Mouse (Mus musculus) spleen, postnatal 4 days (tissue): ENCODE data around the gene Crhr1.

Source experiments
- DNase-seq, 2 experiments: peaks; one replicate each; pipeline ENCODE4 v3.0.0; 2022; ENCODE audit warnings: low spot score in 2 of 2

Crhr1 gene

GRCm38 (mm10) chr11:104138976-104139375 is 6.3 kb downstream of the Crhr1 start:
- no peak for DNase-seq

GRCm38 (mm10) chr11:104144930-104145329 is 12.3 kb downstream of the Crhr1 start:
- no peak for DNase-seq

DNA sequence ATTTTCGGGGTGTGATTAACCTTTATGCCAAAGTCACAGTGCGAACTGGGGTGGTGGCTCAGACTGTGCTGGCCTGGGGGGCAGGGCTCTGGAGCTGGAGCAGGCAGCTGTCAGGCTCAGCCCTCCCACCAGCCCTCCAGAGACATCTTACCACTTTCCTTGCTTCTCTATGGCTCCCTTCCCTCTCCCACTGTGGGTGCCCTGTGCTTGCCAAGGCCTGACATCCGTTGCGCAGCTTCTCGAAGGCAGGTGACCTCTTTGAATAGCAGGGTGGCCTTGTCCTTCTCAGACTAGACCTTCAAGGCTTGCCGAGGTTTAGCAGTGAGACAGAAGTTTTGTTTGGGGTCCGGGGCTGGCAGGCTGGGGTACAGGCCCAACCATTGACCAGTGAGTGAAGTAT is 16.1 kb downstream of the Crhr1 start:
- DNase-seq: no peak

GRCm38 (mm10) chr11:104150911-104151310 is 18.3 kb downstream of the Crhr1 start:
- DNase-seq: no peak

- DNase-seq: no peak
Measured at GRCm38 (mm10) chr11:104154332-104154731, 21.7 kb downstream of the Crhr1 start.

DNA sequence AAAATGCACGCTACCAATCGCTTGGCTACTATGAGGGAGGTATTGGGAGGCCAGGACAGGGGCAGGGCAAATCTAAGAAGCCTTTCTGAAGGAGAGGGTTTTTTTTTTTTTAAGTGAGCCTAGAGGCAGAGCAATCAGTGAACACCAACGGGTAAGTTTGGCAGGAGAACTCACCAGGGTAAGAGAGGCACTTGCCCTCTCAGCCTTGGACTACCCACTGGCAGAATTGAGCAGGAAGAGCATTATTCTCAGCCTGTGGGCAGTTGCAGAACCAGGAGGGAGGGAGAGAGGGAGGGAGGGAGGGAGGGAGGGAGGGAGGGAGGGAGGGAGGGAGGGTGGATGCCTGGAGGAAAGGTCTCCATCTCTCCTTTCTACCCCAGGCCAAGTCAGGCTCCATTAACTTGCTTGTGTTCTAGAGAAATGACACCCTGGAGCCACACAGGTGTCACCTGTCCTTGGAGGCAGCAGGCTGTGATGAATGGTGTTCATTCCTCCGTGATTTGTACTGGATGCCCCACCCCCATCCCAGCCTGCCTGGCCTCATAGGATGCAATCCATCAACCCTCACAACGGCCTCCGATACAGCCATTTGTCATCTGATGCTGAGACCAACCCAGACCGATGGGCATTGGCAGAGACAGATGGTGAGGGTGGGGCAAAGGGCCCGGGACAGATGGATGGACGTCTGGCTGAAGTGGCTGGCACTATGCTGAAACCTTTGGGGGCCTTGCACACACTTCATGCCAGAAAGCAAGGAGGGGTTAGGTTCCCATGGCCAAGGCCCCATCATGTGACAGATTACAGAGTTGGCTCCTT is 22.4 kb downstream of the Crhr1 start:
- DNase-seq: no peak

- DNase-seq: no peak
Measured at GRCm38 (mm10) chr11:104155899-104156298, 23.2 kb downstream of the Crhr1 start.

- DNase-seq: no peak
Measured at GRCm38 (mm10) chr11:104156391-104156790, 23.7 kb downstream of the Crhr1 start.

DNA sequence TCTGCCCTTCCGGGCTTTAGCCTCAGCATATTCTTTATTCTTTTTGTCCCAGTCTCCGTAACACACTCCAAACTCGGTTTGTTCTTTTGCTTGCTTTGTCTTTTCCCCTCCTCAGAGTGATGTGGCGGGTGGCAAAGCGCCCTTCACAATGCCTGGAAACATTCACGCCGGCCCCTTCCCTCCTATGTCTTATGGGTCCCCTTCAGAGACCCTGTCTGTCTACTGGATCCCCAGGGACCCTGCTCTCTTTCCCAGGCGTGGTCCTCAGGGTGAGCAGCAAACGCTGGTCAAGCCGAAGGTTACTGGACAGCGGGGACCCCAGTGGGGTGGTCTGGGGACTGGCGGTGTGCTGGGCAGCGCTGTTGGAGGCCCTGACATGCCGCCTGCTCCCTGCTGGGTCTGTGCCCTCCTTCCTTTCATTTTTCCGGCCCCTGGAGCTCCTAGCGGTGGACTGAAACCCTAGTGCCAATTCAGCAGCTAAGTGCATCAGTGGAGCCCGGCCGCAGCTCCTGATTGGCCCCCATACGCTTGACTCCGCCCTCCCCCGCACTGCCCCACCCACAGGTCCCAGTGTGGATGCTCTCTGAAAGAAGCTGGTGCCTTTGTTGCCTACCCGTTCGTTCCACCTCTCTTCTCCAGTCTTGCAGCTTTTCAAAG is 25.1 kb downstream of the Crhr1 start:
- no peak for DNase-seq

GRCm38 (mm10) chr11:104158260-104158907 is 25.7 kb downstream of the Crhr1 start:
- DNase-seq: no peak

DNA sequence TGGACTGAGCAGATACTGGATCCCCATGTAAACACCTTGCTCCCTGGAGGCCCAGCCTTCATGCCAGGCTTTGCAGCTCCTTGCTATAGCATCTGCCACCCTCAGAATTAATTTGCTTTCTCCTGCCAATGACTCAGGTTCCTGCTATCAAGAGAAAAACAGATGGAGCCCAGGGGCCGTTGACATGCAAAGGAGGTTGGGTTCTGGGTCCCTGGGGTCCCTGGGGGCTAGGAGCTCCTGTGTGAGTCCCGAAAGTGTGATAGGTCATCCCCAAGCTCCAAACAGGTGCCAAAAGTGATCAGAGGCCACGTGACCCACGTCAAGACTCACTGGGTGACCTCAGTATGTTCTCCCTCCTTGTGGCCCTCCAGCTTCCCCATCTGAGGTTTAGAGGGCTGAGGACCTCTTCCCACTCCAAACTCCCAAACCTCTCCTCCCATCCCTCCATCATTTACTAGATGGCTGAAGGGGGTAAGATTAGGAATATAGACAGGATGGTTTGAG is 27.2 kb downstream of the Crhr1 start:
- no peak for DNase-seq

DNA sequence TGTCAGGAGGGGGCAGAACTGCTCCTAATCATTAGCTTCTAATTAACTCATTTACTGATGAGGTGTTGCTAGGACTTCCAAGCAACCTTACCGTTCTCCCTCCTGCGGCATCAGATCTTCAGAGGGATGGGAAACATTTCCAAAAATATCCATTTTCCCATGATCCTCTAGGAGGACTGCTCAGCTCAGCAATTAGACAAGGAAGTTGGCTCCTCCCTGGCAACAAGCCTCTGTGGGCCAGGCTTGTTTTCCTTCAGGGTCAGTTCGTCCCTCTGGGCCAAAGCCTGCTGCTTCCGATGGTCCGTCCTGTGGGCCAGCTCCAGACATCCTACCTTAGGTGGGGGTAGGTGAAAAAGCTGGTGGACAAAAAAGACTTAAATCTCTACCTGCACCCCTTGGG is 28.5 kb downstream of the Crhr1 start:
- DNase-seq: no peak

DNA sequence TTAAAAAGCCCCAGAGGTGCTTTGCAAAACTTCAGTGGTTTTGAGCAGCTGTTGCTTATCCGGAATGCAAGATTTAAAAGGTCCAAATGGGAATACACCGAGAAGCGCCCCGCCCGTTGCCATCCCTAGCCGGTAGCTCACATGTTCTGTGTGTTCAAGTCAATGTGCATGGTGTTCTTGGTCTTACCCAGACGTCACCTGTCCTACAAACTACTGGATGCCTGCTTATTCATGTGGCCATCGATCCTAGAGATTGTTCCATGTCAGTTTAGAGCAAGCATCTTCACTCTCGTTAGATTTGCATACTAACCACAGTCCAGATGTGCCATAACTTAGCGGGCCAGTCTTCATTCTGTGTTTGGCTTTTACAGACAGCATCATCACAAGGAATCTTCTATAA is 31.6 kb downstream of the Crhr1 start:
- DNase-seq: no peak

DNA sequence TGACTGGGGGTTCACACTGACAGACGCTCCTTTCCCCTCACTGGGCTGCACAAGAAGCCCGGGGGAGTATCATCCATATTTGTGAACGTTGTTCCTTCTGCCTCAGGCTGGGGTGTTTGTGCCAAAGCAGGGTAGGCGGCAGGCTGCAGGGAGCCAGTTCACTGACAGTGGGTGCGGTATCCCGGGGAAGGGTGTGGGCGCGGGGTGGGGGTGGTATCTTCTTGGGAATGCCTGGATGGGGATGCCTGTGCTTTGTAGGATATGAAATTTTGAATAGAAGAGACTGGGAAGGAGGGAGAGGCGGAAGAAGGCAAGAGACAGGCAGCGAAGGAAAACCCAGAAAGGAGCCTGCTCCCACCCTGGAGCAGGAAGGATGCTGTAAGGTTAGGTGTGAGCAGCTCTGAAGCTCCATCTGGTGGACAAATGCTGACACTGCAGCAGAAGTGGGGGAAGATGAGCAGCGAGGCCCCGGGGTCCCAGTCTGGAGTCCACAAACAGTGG is 38.7 kb downstream of the Crhr1 start:
- peak; percentile 34 to 82 for DNase-seq

- DNase-seq: no peak
Measured at GRCm38 (mm10) chr11:104178893-104179292, 46.2 kb downstream of the Crhr1 start.

DNA sequence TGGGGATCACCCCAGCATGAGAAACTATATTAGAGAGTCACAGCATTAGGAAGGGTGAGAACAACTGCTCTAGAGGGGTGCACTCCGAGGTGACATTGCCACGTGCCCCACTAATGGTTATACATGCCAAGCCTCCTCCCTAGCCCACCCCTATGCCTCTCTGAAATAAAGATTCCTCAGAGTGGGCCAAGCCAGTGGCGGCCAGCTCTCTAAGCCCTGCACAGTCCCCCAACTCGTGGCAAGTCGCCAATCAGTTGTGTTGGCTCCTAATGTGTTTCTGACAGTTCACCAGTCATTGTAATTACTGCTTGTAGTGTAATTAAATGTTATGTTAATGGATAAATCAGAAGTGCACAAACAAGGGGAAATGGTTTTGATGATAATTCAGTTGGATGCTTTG is 47.1 kb downstream of the Crhr1 start:
- no peak for DNase-seq

DNA sequence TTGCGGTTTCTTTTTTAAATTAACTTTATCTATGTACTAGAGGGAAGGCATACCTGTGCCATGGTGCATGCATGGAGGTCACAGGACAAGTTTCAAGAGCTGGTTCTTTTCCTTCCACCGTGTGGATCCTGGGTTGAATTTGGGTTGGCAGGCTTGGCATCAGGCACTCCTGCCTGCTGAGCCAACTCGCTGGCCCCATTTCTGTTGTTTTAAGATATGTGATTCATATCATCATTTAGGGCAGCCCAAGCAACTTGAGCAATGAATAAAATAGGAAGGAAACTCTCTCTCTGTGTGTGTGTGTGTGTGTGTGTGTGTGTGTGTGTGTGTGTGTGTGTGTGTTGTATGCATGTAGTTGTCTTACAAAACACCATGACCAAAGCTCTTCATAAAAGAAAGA is 49.5 kb downstream of the Crhr1 start:
- no peak for DNase-seq

- DNase-seq: no peak
Measured at GRCm38 (mm10) chr11:104186135-104186836, 53.6 kb downstream of the Crhr1 start, which contains the start of gene Sppl2c. Sppl2c (plus strand) TSS chr11:104186327.

- DNase-seq: no peak
Measured at GRCm38 (mm10) chr11:104186837-104187150, 54.1 kb downstream of the Crhr1 start.

DNA sequence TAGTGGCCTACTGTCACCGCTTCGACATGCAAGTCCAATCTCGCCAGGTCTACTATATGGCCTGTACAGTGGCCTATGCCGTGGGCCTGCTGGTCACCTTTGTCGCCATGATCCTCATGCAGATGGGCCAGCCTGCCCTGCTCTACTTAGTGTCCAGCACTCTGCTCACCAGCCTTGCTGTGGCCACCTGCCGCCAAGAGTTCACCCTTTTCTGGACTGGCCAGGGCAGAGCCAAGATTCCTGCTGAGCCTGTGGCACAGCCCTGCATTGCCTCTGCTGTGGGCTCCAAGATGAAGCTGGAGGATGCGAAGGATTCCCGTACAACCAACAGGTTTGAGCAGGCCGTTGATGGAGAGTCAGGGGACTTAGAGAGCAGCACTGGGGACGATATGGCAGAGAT is 55.1 kb downstream of the Crhr1 start:
- DNase-seq: no peak

GRCm38 (mm10) chr11:104190008-104190407 is 57.4 kb downstream of the Crhr1 start:
- no peak for DNase-seq

DNA sequence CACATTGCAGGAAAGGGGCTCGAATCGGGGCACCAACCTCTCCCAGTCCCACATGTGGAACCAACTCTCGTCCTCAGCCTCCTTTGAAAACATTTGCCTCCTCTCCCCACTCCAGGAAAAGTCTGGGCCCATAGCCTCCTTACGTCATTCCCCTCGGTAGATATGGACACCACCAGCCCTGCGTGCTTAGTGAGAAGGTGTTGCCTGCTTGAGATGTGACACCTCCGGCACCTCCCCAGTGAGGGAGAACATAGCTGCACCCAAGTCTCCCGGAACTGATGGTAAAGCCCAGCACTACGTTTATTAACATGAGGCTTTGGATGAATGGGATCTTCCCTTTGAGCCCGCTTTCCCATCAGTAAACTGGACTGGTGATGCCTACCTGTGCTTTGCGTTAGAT is 62.7 kb downstream of the Crhr1 start:
- no peak for DNase-seq
